Mouse (Mus musculus): ENCODE results near the gene Smim4. TPM values are rescaled to one million over a fixed set of nuclear protein-coding genes. Genes with fewer than 3 reads are reported as not detected.

Smim4 gene
- polyA plus RNA-seq, 1 experiment from 2014 or later, result 76.1 TPM

DNA sequence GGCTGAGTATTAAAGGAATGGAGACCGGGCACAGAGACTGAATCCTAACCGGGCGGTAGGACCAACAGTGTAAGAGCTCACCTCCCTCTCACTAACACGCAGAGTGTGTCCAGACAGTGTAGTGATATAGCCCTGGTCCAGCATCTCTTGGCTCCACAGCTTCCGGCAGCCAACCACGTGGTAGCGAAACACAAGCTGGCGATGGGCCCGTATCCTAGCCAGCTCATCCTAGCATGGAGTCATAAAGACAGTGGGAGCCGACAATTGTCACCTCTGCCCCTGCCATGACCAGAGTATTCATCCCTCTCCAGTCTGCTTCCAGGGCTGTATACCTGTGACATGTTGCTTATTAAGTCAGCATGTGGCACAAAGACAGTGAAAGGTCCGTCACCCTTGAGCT, 16.9 kb upstream of the Smim4 start:
- Histone ChIP-seq H3K9me3 (ENCODE audit: low read length) (peaks cover 3% of the 10 kb centered on the region; the same call in 1 of the 2 replicates), H3K27me3 (ENCODE audit: insufficient read depth, low read length) (no peaks in the 10 kb centered on the region), H3K27ac (ENCODE audit: low read depth) (no peak overlapping the region), H3K4me3 (ENCODE audit: low read depth, low read length) (no peak overlapping the region), H3K36me3 (replicated peaks; ENCODE audit: insufficient read depth, low read length) (peaks cover 40% of the 10 kb centered on the region), H3K4me2 (ENCODE audit: low read depth, low read length) (no peak overlapping the region), H3K4me1 (ENCODE audit: insufficient read depth) (no peaks in the 10 kb centered on the region), H3K9ac (replicated peaks) (no peak overlapping the region)
- ATAC-seq, result no peak
- WGBS (ENCODE audit: insufficient replicate concordance), result 88% methylated on average over 11 of the region's 11 CpGs
- DNase-seq, result no peak
- TF ChIP-seq EP300 (IDR thresholded peaks at IDR 0.05; ENCODE audit: low read depth), result no peak
- TF ChIP-seq CTCF (IDR thresholded peaks at IDR 0.05; ENCODE audit: low read depth), result no peak

DNA sequence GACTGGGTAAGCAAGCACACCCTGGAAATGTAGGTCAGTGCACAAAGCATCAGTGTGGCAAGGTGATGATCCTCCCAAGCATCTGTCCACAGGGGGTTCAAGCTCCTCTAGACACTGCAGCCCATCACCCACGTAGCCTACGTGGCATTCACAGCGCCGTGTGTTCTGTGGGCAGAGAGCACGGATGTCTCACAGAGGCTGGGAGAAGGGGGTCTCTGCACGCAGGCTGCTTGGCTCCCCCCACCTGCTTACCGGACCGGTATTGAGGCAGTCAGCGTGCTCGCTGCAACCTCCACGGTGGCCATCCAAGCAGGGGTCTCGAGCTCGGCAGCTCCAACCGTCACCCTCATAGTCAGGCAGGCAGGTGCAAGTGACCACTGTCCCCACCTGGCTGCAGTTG, 12.3 kb upstream of the Smim4 start:
- Histone ChIP-seq H3K4me2 (ENCODE audit: low read depth, low read length) (no peak overlapping the region), H3K4me3 (ENCODE audit: low read depth, low read length) (no peak overlapping the region), H3K27ac (ENCODE audit: low read depth) (no peak overlapping the region), H3K9ac (replicated peaks) (no peak overlapping the region), H3K9me3 (ENCODE audit: low read length) (peaks cover 3% of the 10 kb centered on the region; the same call in 1 of the 2 replicates), H3K4me1 (ENCODE audit: insufficient read depth) (no peaks in the 10 kb centered on the region), H3K27me3 (ENCODE audit: insufficient read depth, low read length) (no peaks in the 10 kb centered on the region), H3K36me3 (replicated peaks; ENCODE audit: insufficient read depth, low read length) (peaks cover 66% of the 10 kb centered on the region)
- TF ChIP-seq EP300 (IDR thresholded peaks at IDR 0.05; ENCODE audit: low read depth) (no peak), CTCF (IDR thresholded peaks at IDR 0.05; ENCODE audit: low read depth) (no peak)
- 90% methylated on average over 14 of the region's 14 CpGs for WGBS (ENCODE audit: insufficient replicate concordance)
- ATAC-seq, result no peak
- DNase-seq, result no peak

GRCm38 (mm10) chr14:31140141-31140540, 11.4 kb upstream of the Smim4 start:
- WGBS (ENCODE audit: insufficient replicate concordance), result 81% methylated on average over 15 of the region's 15 CpGs
- peaks cover 73% of the 10 kb centered on the region for H3K36me3 ChIP-seq (replicated peaks; ENCODE audit: insufficient read depth, low read length)
- DNase-seq, result no peak

GRCm38 (mm10) chr14:31139666-31140065, 10.9 kb upstream of the Smim4 start:
- no peak overlapping the region for H3K27ac ChIP-seq (ENCODE audit: low read depth)
- H3K27me3 ChIP-seq (ENCODE audit: insufficient read depth, low read length), result no peaks in the 10 kb centered on the region
- no peak overlapping the region for H3K9ac ChIP-seq (replicated peaks)
- no peak overlapping the region for H3K4me3 ChIP-seq (ENCODE audit: low read depth, low read length)
- DNase-seq, result no peak
- H3K4me1 ChIP-seq (ENCODE audit: insufficient read depth), result no peaks in the 10 kb centered on the region
- ATAC-seq, result no peak
- TF ChIP-seq CTCF (IDR thresholded peaks at IDR 0.05; ENCODE audit: low read depth) (no peak), EP300 (IDR thresholded peaks at IDR 0.05; ENCODE audit: low read depth) (no peak)
- H3K9me3 ChIP-seq (ENCODE audit: low read length), result peaks cover 3% of the 10 kb centered on the region; the same call in 1 of the 2 replicates
- H3K36me3 ChIP-seq (replicated peaks; ENCODE audit: insufficient read depth, low read length), result peaks cover 73% of the 10 kb centered on the region
- 56% methylated on average over 12 of the region's 12 CpGs for WGBS (ENCODE audit: insufficient replicate concordance)
- no peak overlapping the region for H3K4me2 ChIP-seq (ENCODE audit: low read depth, low read length)

More at GRCm38 (mm10) chr14:31140141-31140540, 11.4 kb upstream of the Smim4 start:
- ATAC-seq, result no peak
- Histone ChIP-seq H3K27ac (ENCODE audit: low read depth) (no peak overlapping the region), H3K4me2 (ENCODE audit: low read depth, low read length) (no peak overlapping the region), H3K4me3 (ENCODE audit: low read depth, low read length) (no peak overlapping the region), H3K9ac (replicated peaks) (no peak overlapping the region), H3K9me3 (ENCODE audit: low read length) (peaks cover 3% of the 10 kb centered on the region; the same call in 1 of the 2 replicates), H3K4me1 (ENCODE audit: insufficient read depth) (no peaks in the 10 kb centered on the region), H3K27me3 (ENCODE audit: insufficient read depth, low read length) (no peaks in the 10 kb centered on the region)
- TF ChIP-seq CTCF (IDR thresholded peaks at IDR 0.05; ENCODE audit: low read depth), result no peak
- no peak for TF ChIP-seq EP300 (IDR thresholded peaks at IDR 0.05; ENCODE audit: low read depth)

GRCm38 (mm10) chr14:31138897-31139429, 10.2 kb upstream of the Smim4 start:
- Histone ChIP-seq H3K4me2 (ENCODE audit: low read depth, low read length) (no peak overlapping the region), H3K9ac (replicated peaks) (no peak overlapping the region), H3K4me3 (ENCODE audit: low read depth, low read length) (no peak overlapping the region), H3K4me1 (ENCODE audit: insufficient read depth) (no peaks in the 10 kb centered on the region), H3K9me3 (ENCODE audit: low read length) (peaks cover 3% of the 10 kb centered on the region; the same call in 1 of the 2 replicates), H3K27ac (ENCODE audit: low read depth) (no peak overlapping the region), H3K36me3 (replicated peaks; ENCODE audit: insufficient read depth, low read length) (peaks cover 72% of the 10 kb centered on the region), H3K27me3 (ENCODE audit: insufficient read depth, low read length) (no peaks in the 10 kb centered on the region)
- no peak for TF ChIP-seq EP300 (IDR thresholded peaks at IDR 0.05; ENCODE audit: low read depth)
- no peak for TF ChIP-seq CTCF (IDR thresholded peaks at IDR 0.05; ENCODE audit: low read depth)
- DNase-seq (no peak), ATAC-seq (no peak)
- WGBS (ENCODE audit: insufficient replicate concordance), result 78% methylated on average over 9 of the region's 9 CpGs

- Histone ChIP-seq H3K9me3 (ENCODE audit: low read length) (peaks cover 3% of the 10 kb centered on the region; the same call in 1 of the 2 replicates), H3K27me3 (ENCODE audit: insufficient read depth, low read length) (no peaks in the 10 kb centered on the region), H3K27ac (ENCODE audit: low read depth) (peak overlapping the region; percentile 51; the same call in 1 of the 2 replicates), H3K36me3 (replicated peaks; ENCODE audit: insufficient read depth, low read length) (peaks cover 70% of the 10 kb centered on the region), H3K4me3 (ENCODE audit: low read depth, low read length) (no peak overlapping the region), H3K4me1 (ENCODE audit: insufficient read depth) (peaks cover 4% of the 10 kb centered on the region), H3K4me2 (ENCODE audit: low read depth, low read length) (no peak overlapping the region), H3K9ac (replicated peaks) (no peak overlapping the region)
- TF ChIP-seq CTCF (IDR thresholded peaks at IDR 0.05; ENCODE audit: low read depth) (no peak), EP300 (IDR thresholded peaks at IDR 0.05; ENCODE audit: low read depth) (no peak)
- ATAC-seq (no peak), DNase-seq (no peak)
- WGBS (ENCODE audit: insufficient replicate concordance), result 83% methylated on average over 18 of the region's 35 CpGs
Observed at GRCm38 (mm10) chr14:31138219-31138896, 9.6 kb upstream of the Smim4 start.

All from liver, postnatal 0 days (tissue).